Mouse (Mus musculus) mature B cell (primary cell): ENCODE results near the gene Pias3.
"Not testable (repeated sequence)": the region's sequence is repeated elsewhere in the genome, so short reads cannot be mapped to it uniquely, and the experiment has no call there.

Source experiments
- in situ Hi-C: fragments of 300-500 bp; cut with MboI; formaldehyde crosslinking; loops from 2 replicates; pipeline ENCODE4 v1.14.3; 2019

Pias3 gene

GRCm38 (mm10) chr3:96684822-96685156, 11.4 kb upstream of the Pias3 start:
- in situ Hi-C loops, result no loop called here

GRCm38 (mm10) chr3:96686057-96686456, 10.1 kb upstream of the Pias3 start:
- in situ Hi-C loops, result not testable (repeated sequence)

GRCm38 (mm10) chr3:96688854-96689253, 7.3 kb upstream of the Pias3 start:
- in situ Hi-C loops, result no loop called here

GRCm38 (mm10) chr3:96690298-96690697, 5.9 kb upstream of the Pias3 start:
- in situ Hi-C loops, result no loop called here

- in situ Hi-C loops, result no loop called here
Measured at GRCm38 (mm10) chr3:96692506-96692905, 3.7 kb upstream of the Pias3 start.

- in situ Hi-C loops, result no loop called here
Measured at GRCm38 (mm10) chr3:96693579-96693978, 2.6 kb upstream of the Pias3 start.

- in situ Hi-C loops, result no loop called here
Measured at GRCm38 (mm10) chr3:96696766-96697732, 865 bp downstream of the Pias3 start.

- in situ Hi-C loops, result no loop called here
Measured at GRCm38 (mm10) chr3:96698993-96699690, 3.0 kb downstream of the Pias3 start.

- in situ Hi-C loops, result no loop called here
Measured at GRCm38 (mm10) chr3:96700376-96700775, 4.2 kb downstream of the Pias3 start.

- in situ Hi-C loops, result no loop called here
Measured at GRCm38 (mm10) chr3:96701003-96701402, 4.8 kb downstream of the Pias3 start.

- in situ Hi-C loops, result no loop called here
Measured at GRCm38 (mm10) chr3:96704778-96705177, 8.6 kb downstream of the Pias3 start.

- in situ Hi-C loops, result no loop called here
Measured at GRCm38 (mm10) chr3:96706217-96706616, 10.0 kb downstream of the Pias3 start.

GRCm38 (mm10) chr3:96706984-96707383, 10.8 kb downstream of the Pias3 start:
- in situ Hi-C loops, result no loop called here

GRCm38 (mm10) chr3:96707903-96708683, 11.9 kb downstream of the Pias3 start, which contains the start of gene Nudt17:
Gene Nudt17, minus strand, starts transcription at chr3:96708562.
- in situ Hi-C loops, result no loop called here

GRCm38 (mm10) chr3:96708684-96709064, 12.5 kb downstream of the Pias3 start:
- in situ Hi-C loops, result no loop called here

GRCm38 (mm10) chr3:96714286-96714685, 18.1 kb downstream of the Pias3 start:
- in situ Hi-C loops, result no loop called here

GRCm38 (mm10) chr3:96715854-96716253, 19.7 kb downstream of the Pias3 start:
- in situ Hi-C loops, result no loop called here

GRCm38 (mm10) chr3:96719173-96719572, 23.0 kb downstream of the Pias3 start:
- in situ Hi-C loops, result no loop called here

GRCm38 (mm10) chr3:96727343-96727827, 31.2 kb downstream of the Pias3 start, which contains the start of the genes Polr3c and Rnf115:
Gene Polr3c, minus strand, starts transcription at chr3:96727628.
Gene Rnf115, plus strand, starts transcription at chr3:96727664.
- in situ Hi-C loops, result no loop called here

GRCm38 (mm10) chr3:96727828-96728633, 31.8 kb downstream of the Pias3 start:
- in situ Hi-C loops, result no loop called here
